In genomic region chr4:122960321-122961099, GRCm38 (mm10) we compare ENCODE assay signal across 8 mouse cellular contexts. TPM values are rescaled to one million over a fixed set of nuclear protein-coding genes. Genes with fewer than 3 reads are reported as not detected.
DNase-seq lines count a peak whose midpoint lies in the region; ATAC-seq and TF ChIP-seq lines count a peak whose summit lies in the region.

No protein-coding gene starts in this region.

- H3K9me3 ChIP-seq in hindbrain, embryonic 14.5 days (ENCODE audit: control insufficient read depth, low read length) = no peaks in the 10 kb centered on the region
- H3K9me3 ChIP-seq in stomach, embryonic 16.5 days (replicated peaks; ENCODE audit: control insufficient read depth, low read length) = no peaks in the 10 kb centered on the region

- ATAC-seq in hindbrain, embryonic 14.5 days (ENCODE audit: low FRiP score) = peak; percentile 41
- ATAC-seq in megakaryocyte, adult 5-6 weeks (ENCODE audit: poor library complexity, severe bottlenecking) = peak; percentile 31
- peak; percentile 28; the same call in 1 of the 2 replicates for ATAC-seq in stomach, embryonic 16.5 days (ENCODE audit: insufficient read depth, low FRiP score)

- peak in 1 of 2 experiments; percentile 13 for DNase-seq in cerebellum, adult 2 months
- no peak for DNase-seq in cerebellum, adult 11 months
- peak; percentile 31 for DNase-seq in thymus, adult 2 months
- no peak for DNase-seq in thymus, adult 18-20 months
- DNase-seq in hindbrain, embryonic 14.5 days (ENCODE audit: low spot score) = peak; percentile 69
- no peak for DNase-seq in urinary bladder, postnatal 36 days (ENCODE audit: low spot score in 2 of 2)

- no peak for TF ChIP-seq CTCF in cerebellum, adult 2 months (IDR thresholded peaks at IDR 0.05; ENCODE audit: borderline replicate concordance, insufficient read depth, low read depth, low read length)
- no peak for TF ChIP-seq CTCF in thymus, adult 2 months (IDR thresholded peaks at IDR 0.05; ENCODE audit: borderline replicate concordance, control insufficient read depth, extremely low read depth, insufficient read depth, low read length, poor library complexity)

- no peaks in the 10 kb centered on the region for H3K36me3 ChIP-seq in thymus, adult 2 months (ENCODE audit: control insufficient read depth, insufficient read depth, low read length)
- no peaks in the 10 kb centered on the region for H3K36me3 ChIP-seq in hindbrain, embryonic 14.5 days (replicated peaks; ENCODE audit: control insufficient read depth, insufficient read depth)
- no peaks in the 10 kb centered on the region for H3K36me3 ChIP-seq in stomach, embryonic 16.5 days (ENCODE audit: control insufficient read depth, insufficient read depth, low read length)

- H3K4me3 ChIP-seq in cerebellum, adult 2 months (replicated peaks; ENCODE audit: insufficient read depth, low read depth, low read length) = peak overlapping the region; percentile 39
- H3K4me3 ChIP-seq in thymus, adult 2 months (ENCODE audit: control insufficient read depth, insufficient read depth, low read length) = peak overlapping the region; percentile 45
- peak overlapping the region; percentile 68 for H3K4me3 ChIP-seq in hindbrain, embryonic 14.5 days (replicated peaks; ENCODE audit: low read length)
- H3K4me3 ChIP-seq in stomach, embryonic 16.5 days (replicated peaks; ENCODE audit: low read length) = peak overlapping the region; percentile 60

- H3K4me1 ChIP-seq in cerebellum, adult 2 months (ENCODE audit: control insufficient read depth, insufficient read depth, low read length) = 0 out of 2 replicates have a peak, but pooled peaks cover 6% of the 10 kb centered on the region
- peaks cover 20% of the 10 kb centered on the region for H3K4me1 ChIP-seq in thymus, adult 2 months (replicated peaks; ENCODE audit: control insufficient read depth, insufficient read depth, low read length)
- H3K4me1 ChIP-seq in hindbrain, embryonic 14.5 days (replicated peaks; ENCODE audit: control insufficient read depth, insufficient read depth, low read length) = peaks cover 26% of the 10 kb centered on the region
- peaks cover 16% of the 10 kb centered on the region for H3K4me1 ChIP-seq in stomach, embryonic 16.5 days (ENCODE audit: control insufficient read depth, insufficient read depth, low read length)

- no peak for TF ChIP-seq POLR2A in cerebellum, adult 2 months (IDR thresholded peaks at IDR 0.05; ENCODE audit: borderline replicate concordance, insufficient read depth, low read length)
- TF ChIP-seq POLR2A in thymus, adult 2 months (IDR thresholded peaks at IDR 0.05; ENCODE audit: control insufficient read depth, extremely low read depth, insufficient read depth, low read length, poor library complexity) = no peak

- H3K27ac ChIP-seq in cerebellum, adult 2 months (ENCODE audit: insufficient read depth, low read length) = no peak overlapping the region
- no peak overlapping the region for H3K27ac ChIP-seq in thymus, adult 2 months (ENCODE audit: control insufficient read depth, insufficient read depth, low read length)
- H3K27ac ChIP-seq in hindbrain, embryonic 14.5 days = peak overlapping the region; percentile 12; the same call in 1 of the 2 replicates
- H3K27ac ChIP-seq in stomach, embryonic 16.5 days (ENCODE audit: low read length) = peak overlapping the region; percentile 22; the same call in 1 of the 2 replicates

- peaks cover 3% of the 10 kb centered on the region; the same call in 1 of the 2 replicates for H3K27me3 ChIP-seq in cerebellum, adult 2 months (ENCODE audit: control insufficient read depth, insufficient read depth, low read length)
- H3K27me3 ChIP-seq in thymus, adult 2 months (ENCODE audit: control insufficient read depth, insufficient read depth, low read length) = no peaks in the 10 kb centered on the region
- no peaks in the 10 kb centered on the region for H3K27me3 ChIP-seq in hindbrain, embryonic 14.5 days (ENCODE audit: control insufficient read depth, insufficient read depth, low read length)
- H3K27me3 ChIP-seq in stomach, embryonic 16.5 days (ENCODE audit: control insufficient read depth, insufficient read depth, low read length) = peaks cover 8% of the 10 kb centered on the region; the same call in 1 of the 2 replicates

- peak overlapping the region; percentile 65 for H3K9ac ChIP-seq in hindbrain, embryonic 14.5 days
- H3K9ac ChIP-seq in stomach, embryonic 16.5 days (ENCODE audit: low read length) = peak overlapping the region; percentile 69

- WGBS in cerebellum, adult 2 months = under 1% methylated on average over 43 of the region's 43 CpGs
- under 1% methylated on average over 43 of the region's 43 CpGs for WGBS in thymus, adult 2 months
- WGBS in hindbrain, embryonic 14.5 days = under 1% methylated on average over 43 of the region's 43 CpGs
- under 1% methylated on average over 43 of the region's 43 CpGs for WGBS in stomach, embryonic 16.5 days

- H3K4me2 ChIP-seq in hindbrain, embryonic 14.5 days (replicated peaks) = peak overlapping the region; percentile 100
- peak overlapping the region; percentile 97 for H3K4me2 ChIP-seq in stomach, embryonic 16.5 days (ENCODE audit: low read depth, low read length)

RNA-seq across cellular contexts. Expression of gene Mfsd2a, which starts 0.5 kb away (rescaled TPM):
- polyA plus RNA-seq in cerebellum, adult 2 months (2012; rRNA removed) = 32.9 and 34.4 TPM in 2 replicates
- 3.2 and 3.5 TPM in 2 replicates for polyA plus RNA-seq in thymus, adult 2 months (2012; rRNA removed)
- 27.9 and 28.3 TPM in 2 replicates for polyA plus RNA-seq in hindbrain, embryonic 14.5 days (2014; fragmentation: Nextera tagmentation; extraction: Ambion mirVana)
- total RNA-seq in megakaryocyte, adult 5-6 weeks (2015) = 0.14 TPM in 1 of 2 replicates, not detected in the other
- total RNA-seq in megakaryocyte, adult 5-6 weeks (2017) = 0.15 and 0.16 TPM in 2 replicates
- 5.8 and 8.4 TPM in 2 replicates for polyA plus RNA-seq in stomach, embryonic 16.5 days (2015; fragmentation: Nextera tagmentation; extraction: Ambion mirVana)

RNA-seq across cellular contexts. Expression of gene Mycl, which starts 34.9 kb away (rescaled TPM):
- polyA plus RNA-seq in cerebellum, adult 2 months (2012; rRNA removed) = 5.3 and 5.8 TPM in 2 replicates
- polyA plus RNA-seq in thymus, adult 2 months (2012; rRNA removed) = 4.3 and 5.2 TPM in 2 replicates
- polyA plus RNA-seq in hindbrain, embryonic 14.5 days (2014; fragmentation: Nextera tagmentation; extraction: Ambion mirVana) = 68.7 and 71.9 TPM in 2 replicates
- 2.6 and 4.0 TPM in 2 replicates for total RNA-seq in megakaryocyte, adult 5-6 weeks (2015)
- total RNA-seq in megakaryocyte, adult 5-6 weeks (2017) = 0.81 and 3.3 TPM in 2 replicates
- polyA plus RNA-seq in stomach, embryonic 16.5 days (2015; fragmentation: Nextera tagmentation; extraction: Ambion mirVana) = 13.0 and 13.8 TPM in 2 replicates

RNA-seq across cellular contexts. Expression of gene Trit1, which starts 55.9 kb away (rescaled TPM):
- polyA plus RNA-seq in cerebellum, adult 2 months (2012; rRNA removed) = 10.9 and 11.0 TPM in 2 replicates
- 8.3 and 9.3 TPM in 2 replicates for polyA plus RNA-seq in thymus, adult 2 months (2012; rRNA removed)
- polyA plus RNA-seq in hindbrain, embryonic 14.5 days (2014; fragmentation: Nextera tagmentation; extraction: Ambion mirVana) = 19.8 and 24.6 TPM in 2 replicates
- total RNA-seq in megakaryocyte, adult 5-6 weeks (2015) = 10.7 and 16.5 TPM in 2 replicates
- total RNA-seq in megakaryocyte, adult 5-6 weeks (2017) = 21.0 and 22.3 TPM in 2 replicates
- 20.1 and 21.2 TPM in 2 replicates for polyA plus RNA-seq in stomach, embryonic 16.5 days (2015; fragmentation: Nextera tagmentation; extraction: Ambion mirVana)

Comparison
In these comparisons a context has a peak if more than half of its experiments do, and no peak if none do; other contexts are left out.
1. DNase-seq: peak in thymus, adult 2 months (single experiment) and hindbrain, embryonic 14.5 days (single experiment); none in cerebellum, adult 11 months (single experiment), thymus, adult 18-20 months (0 of 2) and urinary bladder, postnatal 36 days (0 of 2).
2. H3K27ac ChIP-seq: peak in hindbrain, embryonic 14.5 days (single experiment) and stomach, embryonic 16.5 days (single experiment); none in cerebellum, adult 2 months (single experiment) and thymus, adult 2 months (single experiment).
3. Peak in every context shown above with its lines, with median percentiles within 50 percentile points of each other: H3K4me3 ChIP-seq and ATAC-seq.